Mouse (Mus musculus) splenic B cell, adult 2 months (primary cell): ENCODE data around the gene Slc23a3.

ENCODE experiments used
- DNase-seq: peaks from one replicate; pipeline ENCODE4 v3.0.0-alpha.2; 2011; ENCODE audit warnings: low read depth, low spot score
- H3K27me3 ChIP-seq: 2 replicates; pipeline ENCODE4 v1.6.1; 2012; ENCODE audit warnings: mild to moderate bottlenecking, low read length, moderate library complexity, mixed read lengths; ENCODE audit not compliant: control insufficient read depth, poor library complexity, insufficient read depth, severe bottlenecking
- H3K36me3 ChIP-seq: 2 replicates; pipeline ENCODE4 v1.6.1; 2012; ENCODE audit warnings: mild to moderate bottlenecking, low read length, moderate library complexity, mixed read lengths; ENCODE audit not compliant: control insufficient read depth, poor library complexity, insufficient read depth, severe bottlenecking

Slc23a3 gene

DNA sequence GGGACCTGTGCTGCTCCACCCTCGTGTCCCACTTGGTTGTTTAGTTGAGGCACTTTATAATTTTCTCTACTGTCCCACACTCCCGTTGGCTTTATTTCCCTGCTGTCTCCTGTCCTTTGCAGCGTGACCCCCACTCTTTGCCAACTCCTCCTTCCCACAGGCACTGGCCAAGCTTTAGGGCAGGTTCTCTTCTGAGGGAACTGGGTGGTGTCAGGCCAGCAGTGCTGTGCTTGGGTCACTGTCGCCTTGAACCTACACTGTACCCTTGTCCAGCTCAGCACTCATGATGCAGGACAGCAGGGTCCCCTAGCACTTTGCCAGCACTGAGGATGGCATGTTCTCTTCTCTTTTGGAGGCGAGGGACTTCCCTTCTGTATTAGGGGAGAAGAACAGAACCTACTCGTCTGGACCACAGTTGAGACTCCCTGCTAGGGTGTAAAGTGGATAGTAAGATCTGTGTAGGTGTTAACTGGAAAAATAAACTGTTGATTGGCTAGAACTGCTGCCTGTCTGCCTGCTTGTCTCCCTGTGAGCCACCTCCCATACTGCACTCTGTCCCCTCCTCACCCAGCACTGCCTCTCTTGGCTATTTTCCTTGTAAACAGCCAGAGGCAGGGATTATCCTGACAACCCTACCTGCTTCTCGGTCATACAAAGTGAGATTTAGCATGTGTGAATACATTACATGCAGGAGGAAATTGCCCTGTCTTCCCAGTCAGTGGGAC is 13.9 kb upstream of the Slc23a3 start:
- H3K36me3 ChIP-seq, result peaks cover 9% of the 10 kb centered on the region
- H3K27me3 ChIP-seq, result no peaks in the 10 kb centered on the region
- no peak for DNase-seq

GRCm38 (mm10) chr1:75145589-75145988 is 11.9 kb upstream of the Slc23a3 start:
- no peaks in the 10 kb centered on the region for H3K27me3 ChIP-seq
- no peak for DNase-seq

GRCm38 (mm10) chr1:75142301-75143261 is 8.9 kb upstream of the Slc23a3 start, which contains the start of the genes Cnppd1 and Retreg2:
Gene Cnppd1 (minus strand): TSS chr1:75142711.
Gene Retreg2 (plus strand): TSS chr1:75142778.
- peak; percentile 98 for DNase-seq
- peaks cover 14% of the 10 kb centered on the region for H3K36me3 ChIP-seq
- no peaks in the 10 kb centered on the region for H3K27me3 ChIP-seq

More at GRCm38 (mm10) chr1:75145589-75145988, 11.9 kb upstream of the Slc23a3 start:
- H3K36me3 ChIP-seq, result peaks cover 9% of the 10 kb centered on the region

DNA sequence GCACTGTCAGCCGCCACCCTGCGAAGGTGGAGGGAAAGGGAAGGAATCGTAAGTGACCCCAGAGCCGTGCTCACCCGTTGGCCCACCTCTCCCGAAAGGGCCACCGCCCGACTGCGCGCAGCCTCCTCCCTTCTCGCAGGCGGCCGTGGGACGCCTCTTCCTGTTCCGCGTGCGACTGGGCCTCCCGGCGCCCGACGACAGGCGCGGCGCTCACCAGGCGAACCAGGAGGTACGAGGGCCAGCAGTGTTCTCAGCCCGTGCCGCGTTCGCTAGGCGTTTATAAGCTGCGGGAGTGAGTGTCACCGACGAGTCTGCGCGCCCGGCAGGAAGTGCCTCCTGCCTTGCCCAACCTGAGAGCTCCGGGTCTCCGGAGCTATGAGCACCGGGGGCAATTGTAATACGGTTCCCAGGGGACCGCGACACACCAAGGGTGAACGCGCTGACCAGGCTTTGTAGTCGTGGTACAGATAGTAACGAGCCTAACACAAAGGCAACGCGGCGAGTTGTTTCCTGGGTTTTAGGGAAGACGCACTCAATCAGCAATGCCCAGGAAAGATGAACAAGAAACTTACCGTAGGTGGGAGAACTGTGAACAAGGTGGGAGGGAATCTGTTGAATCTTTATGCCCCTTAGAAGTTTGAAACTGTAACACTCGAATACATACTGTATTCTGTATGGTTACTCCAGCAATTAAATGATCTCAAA is 7.9 kb upstream of the Slc23a3 start:
- Histone ChIP-seq H3K36me3 (peaks cover 14% of the 10 kb centered on the region), H3K27me3 (no peaks in the 10 kb centered on the region)
- DNase-seq, result peak; percentile 79

- Histone ChIP-seq H3K36me3 (peaks cover 11% of the 10 kb centered on the region), H3K27me3 (no peaks in the 10 kb centered on the region)
- DNase-seq, result no peak
These were observed 7.0 kb upstream of the Slc23a3 start for GRCm38 (mm10) chr1:75140601-75141190.

DNA sequence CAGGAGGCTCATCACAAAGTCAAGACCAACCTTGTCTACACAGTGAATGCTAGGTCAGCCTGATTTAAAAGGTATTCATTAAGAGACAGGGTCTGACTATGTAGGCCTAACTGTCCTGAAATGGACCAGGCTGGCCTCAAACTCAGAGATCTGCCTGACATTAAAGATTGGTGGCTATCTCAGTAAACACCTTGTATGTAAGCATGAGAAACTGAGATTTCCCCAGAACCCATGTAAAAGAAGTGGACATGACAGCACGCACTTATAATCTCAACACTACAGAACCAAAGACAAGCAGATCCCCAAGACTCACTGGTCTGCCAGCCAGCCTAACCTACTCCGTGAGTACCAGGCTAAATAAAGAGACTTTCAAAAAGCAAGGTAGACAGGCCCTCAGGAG is 4.8 kb upstream of the Slc23a3 start:
- Histone ChIP-seq H3K36me3 (peaks cover 11% of the 10 kb centered on the region), H3K27me3 (no peaks in the 10 kb centered on the region)
- no peak for DNase-seq

DNA sequence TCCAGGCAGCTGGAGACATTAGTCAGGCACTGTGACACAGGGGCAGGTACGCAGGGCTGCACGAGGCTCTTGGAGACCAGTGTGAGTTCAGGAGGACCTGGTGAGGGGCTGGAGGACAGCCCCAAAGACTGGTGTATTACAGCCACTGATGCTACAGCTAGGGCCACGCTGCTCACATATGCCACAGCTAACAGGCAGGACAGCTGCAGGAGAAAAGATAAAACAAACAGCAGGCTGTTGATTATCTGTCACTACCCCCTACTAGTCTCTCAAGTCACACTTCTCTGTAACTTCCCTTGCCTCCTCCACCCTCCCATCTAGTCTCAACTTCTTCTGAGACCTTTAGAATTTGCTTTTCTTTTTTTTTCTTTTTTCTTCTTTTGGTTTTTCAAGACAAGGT is 3.0 kb upstream of the Slc23a3 start:
- H3K27me3 ChIP-seq, result no peaks in the 10 kb centered on the region
- peaks cover 11% of the 10 kb centered on the region for H3K36me3 ChIP-seq
- DNase-seq, result no peak

DNA sequence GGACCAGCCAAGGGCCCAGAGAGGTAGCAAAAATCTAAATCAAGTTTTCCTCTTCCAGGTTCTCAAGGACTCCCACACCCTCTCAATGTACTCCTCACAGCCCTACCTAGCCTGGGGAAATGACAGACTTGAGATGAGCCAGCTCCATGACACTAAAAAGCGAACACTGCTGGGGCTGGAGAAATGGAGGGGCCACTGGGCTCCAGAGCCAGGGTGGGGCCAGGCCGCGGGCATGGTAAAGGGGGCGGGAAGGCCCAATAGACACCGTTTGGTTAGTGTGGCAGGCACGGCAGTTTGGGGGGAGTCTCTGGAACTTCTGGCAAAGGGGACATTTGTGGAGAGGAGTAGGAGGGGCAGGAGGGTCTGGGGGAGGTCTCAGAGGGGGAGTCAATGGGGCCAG is 2.6 kb upstream of the Slc23a3 start:
- Histone ChIP-seq H3K27me3 (no peaks in the 10 kb centered on the region), H3K36me3 (peaks cover 11% of the 10 kb centered on the region)
- DNase-seq, result no peak

DNA sequence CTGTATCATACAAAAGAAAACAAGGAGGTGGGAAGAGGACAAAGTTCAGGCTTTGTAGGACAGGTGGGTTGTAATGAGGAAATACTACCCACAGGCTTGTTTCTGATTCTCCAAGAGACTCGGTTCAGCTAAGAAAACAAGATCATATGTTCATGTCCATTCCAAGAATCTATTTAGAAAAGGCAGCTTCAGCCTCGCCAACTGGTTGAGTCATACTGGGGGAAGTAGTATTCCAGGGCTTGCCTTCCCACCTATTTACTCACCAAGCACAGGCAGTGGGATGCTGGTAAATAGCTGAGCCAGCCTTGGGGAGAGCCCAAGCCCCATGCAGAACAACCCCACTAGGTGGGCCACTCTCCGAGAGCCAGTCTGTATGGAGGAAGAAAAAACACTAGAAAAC is 5.0 kb downstream of the Slc23a3 start:
- H3K27me3 ChIP-seq, result no peaks in the 10 kb centered on the region
- DNase-seq, result no peak
- no peaks in the 10 kb centered on the region for H3K36me3 ChIP-seq

DNA sequence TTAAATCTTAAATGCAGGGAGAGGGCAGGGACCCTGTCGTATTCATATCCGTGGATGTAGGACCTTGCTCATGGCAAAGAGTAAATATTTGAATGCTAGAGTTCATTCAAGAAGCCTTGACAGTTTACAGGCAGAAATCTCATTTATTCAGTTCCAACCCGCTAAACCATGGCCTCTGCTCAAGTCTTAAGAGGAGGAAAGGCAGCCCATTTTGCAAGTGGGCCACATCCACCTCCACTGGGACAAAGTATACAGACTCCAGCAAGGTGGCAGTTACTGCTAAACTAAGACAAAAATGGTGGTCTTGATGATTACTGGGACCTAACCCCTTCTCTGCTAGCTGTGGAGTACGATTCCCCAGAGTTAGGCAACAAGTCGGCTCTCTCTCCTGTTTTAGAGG is 8.3 kb downstream of the Slc23a3 start:
- DNase-seq, result no peak
- H3K36me3 ChIP-seq, result no peaks in the 10 kb centered on the region
- H3K27me3 ChIP-seq, result no peaks in the 10 kb centered on the region

- Histone ChIP-seq H3K27me3 (no peaks in the 10 kb centered on the region), H3K36me3 (no peaks in the 10 kb centered on the region)
- peak; percentile 98 for DNase-seq
These were observed 9.1 kb downstream of the Slc23a3 start, which contains the start of gene Nhej1 for GRCm38 (mm10) chr1:75124346-75125321. Gene Nhej1 (minus strand): TSS chr1:75125200.

DNA sequence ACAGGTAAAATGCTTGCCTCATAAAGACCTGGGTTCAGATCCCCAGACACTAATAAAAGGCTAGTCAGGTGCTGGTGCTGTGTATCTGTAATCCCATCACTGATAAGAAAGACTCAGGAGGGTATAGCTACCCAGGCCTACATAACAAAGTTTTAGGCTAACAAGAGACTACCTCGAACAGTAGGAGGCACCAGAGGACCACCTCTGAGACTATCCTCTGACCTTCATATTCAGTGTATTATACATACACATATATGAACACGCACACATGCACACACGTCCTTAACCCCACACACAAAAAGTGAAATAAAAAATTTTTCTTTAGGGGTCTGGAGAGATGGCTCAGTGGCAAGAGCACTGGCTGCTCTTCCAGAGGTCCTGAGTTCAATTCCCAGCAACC is 11.5 kb downstream of the Slc23a3 start:
- peak; percentile 70 for DNase-seq
- H3K36me3 ChIP-seq, result no peaks in the 10 kb centered on the region
- no peaks in the 10 kb centered on the region for H3K27me3 ChIP-seq
